Mouse (Mus musculus) left cerebral cortex, postnatal 25 days (tissue): ENCODE measurements around the gene Slirp. TPM values are rescaled to one million over a fixed set of nuclear protein-coding genes. Genes with fewer than 3 reads are reported as not detected.
"Not testable (repeated sequence)": the region's sequence is repeated elsewhere in the genome, so short reads cannot be mapped to it uniquely, and the experiment has no call there.

Experiments
- DNase-seq, 2 experiments: peaks; one replicate each; pipeline ENCODE4 v3.0.0; 2022; ENCODE audit warnings: low spot score in 2 of 2, mixed read lengths in 1 of 2
- intact Hi-C: fragments of 180-260 bp; cut with DNase I; formaldehyde crosslinking; loops from one replicate; pipeline ENCODE4 v1.15.1; 2025
- total RNA-seq, 2 experiments: library from RNA; stranded (reverse); gene quantifications; 2 replicates each; pipeline ENCODE4 v1.2.3; 2021

Slirp gene
- total RNA-seq, 2 experiments from 2014 or later, result 89.2 to 93.5 TPM

GRCm38 (mm10) chr12:87426354-87427031, 17.2 kb upstream of the Slirp start:
- DNase-seq, result no peak
- intact Hi-C loops, result no loop called here

GRCm38 (mm10) chr12:87428295-87428694, 15.4 kb upstream of the Slirp start:
- intact Hi-C loops, result no loop called here
- no peak for DNase-seq

- intact Hi-C loops, result no loop called here
- DNase-seq, result peak in 1 of 2 experiments; percentile 17
Observed at GRCm38 (mm10) chr12:87428885-87429284, 14.8 kb upstream of the Slirp start.

GRCm38 (mm10) chr12:87442177-87443114, 1.2 kb upstream of the Slirp start:
- intact Hi-C loops, result loop anchor here (10.0 kb wide), 1 partner anchor 178 kb away; the partner anchor contains the start of genes Ahsa1 and Vipas39
- no peak for DNase-seq

- DNase-seq, result no peak
- intact Hi-C loops, result loop anchor here (10.0 kb wide), 1 partner anchor 178 kb away; the partner anchor contains the start of genes Ahsa1 and Vipas39
Observed at GRCm38 (mm10) chr12:87443115-87443699, 489 bp upstream of the Slirp start.

- intact Hi-C loops, result loop anchor here (10.0 kb wide), 1 partner anchor 179 kb away; the partner anchor contains the start of genes Ahsa1 and Vipas39
- peak in 1 of 2 experiments; percentile 10 for DNase-seq
Observed at GRCm38 (mm10) chr12:87444211-87444610, 515 bp downstream of the Slirp start.

- intact Hi-C loops, result loop anchor here (10.0 kb wide), 1 partner anchor 185 kb away; the partner anchor contains the start of genes Ahsa1 and Vipas39
- DNase-seq, result no peak
Observed at GRCm38 (mm10) chr12:87449456-87449855, 5.8 kb downstream of the Slirp start.

- intact Hi-C loops, result no loop called here
Observed at GRCm38 (mm10) chr12:87464678-87465297, 21.1 kb downstream of the Slirp start.

GRCm38 (mm10) chr12:87470263-87471136, 26.8 kb downstream of the Slirp start:
- DNase-seq, result no peak
- intact Hi-C loops, result no loop called here

More at GRCm38 (mm10) chr12:87464678-87465297, 21.1 kb downstream of the Slirp start:
- DNase-seq, result no peak

GRCm38 (mm10) chr12:87471421-87471963, 27.8 kb downstream of the Slirp start:
- intact Hi-C loops, result no loop called here

GRCm38 (mm10) chr12:87471964-87472786, 28.5 kb downstream of the Slirp start, which contains the start of gene Snw1:
Gene Snw1 (minus strand): TSS chr12:87472274.
- intact Hi-C loops, result loop anchor here (1.0 kb wide), 1 partner anchor 84 kb away; the partner anchor contains the start of gene Sptlc2
- peak; percentile 94 to 98 for DNase-seq

More at GRCm38 (mm10) chr12:87471421-87471963, 27.8 kb downstream of the Slirp start:
- peak; percentile 22 to 79 for DNase-seq

GRCm38 (mm10) chr12:87474756-87475155, 31.1 kb downstream of the Slirp start:
- intact Hi-C loops, result no loop called here
- DNase-seq, result no peak

GRCm38 (mm10) chr12:87482482-87482881, 38.8 kb downstream of the Slirp start:
- DNase-seq, result not testable (repeated sequence)
- intact Hi-C loops, result loop anchor here (2.0 kb wide), 1 partner anchor 304 kb away; no protein-coding TSS in a partner anchor

- intact Hi-C loops, DNase-seq: not testable (repeated sequence)
Observed at GRCm38 (mm10) chr12:87488683-87489082, 45.0 kb downstream of the Slirp start.

- intact Hi-C loops, DNase-seq: not testable (repeated sequence)
Observed at GRCm38 (mm10) chr12:87494421-87494820, 50.7 kb downstream of the Slirp start, which contains the start of gene Gm5788. Gene Gm5788 (plus strand): TSS chr12:87494721.
